8 mouse cellular contexts compared by ENCODE assay signal in the genomic region with DNA sequence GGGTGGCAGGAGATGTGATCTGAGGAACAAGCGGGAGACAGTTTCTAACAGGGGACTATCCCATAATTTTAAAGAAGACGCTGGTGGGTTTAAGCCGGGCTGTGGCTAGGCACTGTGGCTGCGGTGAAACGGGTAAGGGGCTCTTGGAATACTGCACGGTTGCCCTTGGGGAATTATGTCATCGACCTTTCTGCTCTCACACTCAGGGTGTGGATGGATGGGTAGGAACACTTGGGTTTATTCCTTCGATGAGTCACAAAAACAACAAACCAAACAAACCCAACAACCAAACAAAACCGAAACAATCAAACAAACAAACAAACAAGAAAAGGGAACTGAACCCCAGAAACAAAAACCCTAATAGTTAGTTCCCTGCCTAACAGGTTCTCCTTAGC. TPM values are rescaled to one million over a fixed set of nuclear protein-coding genes. Genes with fewer than 3 reads are reported as not detected.
DNase-seq lines count a peak whose midpoint lies in the region; ATAC-seq and TF ChIP-seq lines count a peak whose summit lies in the region.

No protein-coding gene starts in this region.

- H3K79me2 ChIP-seq in macrophage (ENCODE audit: inconsistent target): no peaks in the 10 kb centered on the region; the same call in 1 of the 2 replicates

- H3K27ac ChIP-seq in heart, embryonic 12.5 days (ENCODE audit: poor library complexity, severe bottlenecking): no peak overlapping the region
- no peak overlapping the region for H3K27ac ChIP-seq in ES-Bruce4 (ENCODE audit: insufficient read depth, low read length)
- no peak overlapping the region for H3K27ac ChIP-seq in hindbrain, embryonic 10.5 days
- H3K27ac ChIP-seq in macrophage: no peak overlapping the region

- peak overlapping the region; percentile 90 for H3K4me2 ChIP-seq in heart, embryonic 12.5 days

- peaks cover 16% of the 10 kb centered on the region for H3K4me1 ChIP-seq in heart, embryonic 12.5 days (replicated peaks)
- H3K4me1 ChIP-seq in ES-Bruce4 (ENCODE audit: control insufficient read depth, insufficient read depth, low read length): no peaks in the 10 kb centered on the region
- H3K4me1 ChIP-seq in hindbrain, embryonic 10.5 days (replicated peaks): peaks cover 27% of the 10 kb centered on the region

- no peak overlapping the region for H3K9ac ChIP-seq in heart, embryonic 12.5 days
- peak overlapping the region; percentile 74 for H3K9ac ChIP-seq in ES-Bruce4 (ENCODE audit: low read depth, poor library complexity, severe bottlenecking)

- no peak for ATAC-seq in heart, embryonic 12.5 days (ENCODE audit: insufficient number of reproducible peaks, low FRiP score)
- ATAC-seq in erythroid progenitor cell, adult 5-6 weeks (replicated peaks; ENCODE audit: low FRiP score, poor library complexity, severe bottlenecking): no peak

- no peak for TF ChIP-seq EP300 in ES-Bruce4 (IDR thresholded peaks at IDR 0.05; ENCODE audit: insufficient read depth, low read depth, low read length)

- H3K36me3 ChIP-seq in heart, embryonic 12.5 days: peaks cover 6% of the 10 kb centered on the region
- H3K36me3 ChIP-seq in ES-Bruce4 (ENCODE audit: control insufficient read depth, insufficient read depth, low read length, poor library complexity, severe bottlenecking) (no peaks in the 10 kb centered on the region), macrophage (ENCODE audit: inconsistent target) (0 out of 2 replicates have a peak, but pooled peaks cover 3% of the 10 kb centered on the region)
- H3K36me3 ChIP-seq in hindbrain, embryonic 10.5 days: no peaks in the 10 kb centered on the region

- H3K9me3 ChIP-seq in heart, embryonic 12.5 days (replicated peaks): no peaks in the 10 kb centered on the region
- no peaks in the 10 kb centered on the region for H3K9me3 ChIP-seq in ES-Bruce4 (replicated peaks; ENCODE audit: control insufficient read depth, insufficient read depth, low read length, poor library complexity, severe bottlenecking)
- H3K9me3 ChIP-seq in hindbrain, embryonic 10.5 days: peaks cover under 1% of the 10 kb centered on the region; the same call in 1 of the 2 replicates

- no peak for TF ChIP-seq POLR2A in ES-Bruce4 (IDR thresholded peaks at IDR 0.05; ENCODE audit: insufficient read depth, low read length)

- WGBS in heart, embryonic 12.5 days: 15% methylated on average over 9 of the region's 9 CpGs
- WGBS in hindbrain, embryonic 10.5 days: 15% methylated on average over 9 of the region's 9 CpGs
- 32% methylated on average over 9 of the region's 9 CpGs for WGBS in macrophage (ENCODE audit: missing documents)

- no peak for DNase-seq in heart, postnatal 25 days (ENCODE audit: low spot score)
- no peak for DNase-seq in hindbrain, embryonic 10.5 days (ENCODE audit: low spot score)
- DNase-seq in thymus, postnatal 36 days: no peak
- DNase-seq in layer of hippocampus, adult 9-10 months (ENCODE audit: low spot score): no peak

- intact Hi-C loops in heart, postnatal 25 days (cut with DNase I): loop anchor here (2.0 kb wide), 1 partner anchor 61 kb away; no protein-coding TSS in a partner anchor

- no peak for TF ChIP-seq CTCF in ES-Bruce4 (IDR thresholded peaks at IDR 0.05; ENCODE audit: low read depth, low read length)

- peaks cover 4% of the 10 kb centered on the region; the same call in 1 of the 2 replicates for H3K27me3 ChIP-seq in heart, embryonic 12.5 days (replicated peaks)
- no peaks in the 10 kb centered on the region for H3K27me3 ChIP-seq in ES-Bruce4 (ENCODE audit: control insufficient read depth, insufficient read depth, low read length, poor library complexity, severe bottlenecking)
- H3K27me3 ChIP-seq in hindbrain, embryonic 10.5 days (ENCODE audit: insufficient read depth, poor library complexity, severe bottlenecking): no peaks in the 10 kb centered on the region

- peak overlapping the region; percentile 74 for H3K4me3 ChIP-seq in heart, embryonic 12.5 days
- peak overlapping the region; percentile 96 for H3K4me3 ChIP-seq in ES-Bruce4 (ENCODE audit: low read depth, low read length)
- peak overlapping the region; percentile 85 for H3K4me3 ChIP-seq in hindbrain, embryonic 10.5 days
- H3K4me3 ChIP-seq in macrophage (ENCODE audit: inconsistent target): peak overlapping the region; percentile 79; the same call in 1 of the 2 replicates

RNA-seq across cellular contexts. Expression of gene Nipal3, which starts 0.6 kb away (rescaled TPM):
- polyA plus RNA-seq in heart, embryonic 12.5 days (2016; fragmentation: Nextera tagmentation; extraction: Ambion mirVana): 4.0 and 4.2 TPM in 2 replicates
- 10 to 100 TPM; 36.4 to 44.5 TPM for total RNA-seq in heart, postnatal 25 days (2021)
- polyA plus RNA-seq in ES-Bruce4 (2011; ENCODE audit: insufficient read depth, insufficient read length, low read depth, missing spikeins) (12.7 and 17.5 TPM in 2 replicates), macrophage (2018) (10.9 to 33.9 TPM (median 26.1 TPM) in 3 replicates)
- 1.8 and 2.5 TPM in 2 replicates for polyA plus RNA-seq in hindbrain, embryonic 10.5 days (2016; fragmentation: Nextera tagmentation; extraction: Ambion mirVana)
- total RNA-seq in macrophage (2018; cell fraction: chromatin; rRNA removed): 10 to 100 TPM in 18 of 26 experiments, 1 to 10 TPM in 8; 1.6 to 50.0 (median 19.8) TPM
- 10 to 100 TPM; 15.3 to 55.2 (median 27.9) TPM for total RNA-seq in macrophage (2018; cell fraction: cytosol; rRNA removed)
- total RNA-seq in macrophage (2018; cell fraction: nucleus; rRNA removed): 10 to 100 TPM in 25 of 26 experiments, 1 to 10 TPM in 1; 5.2 to 72.9 (median 33.9) TPM
- 7.1 and 7.9 TPM in 2 replicates for total RNA-seq in erythroid progenitor cell, adult 5-6 weeks (2015; ENCODE audit: low replicate concordance)
- 8.5 and 17.2 TPM in 2 replicates for total RNA-seq in erythroid progenitor cell, adult 5-6 weeks (2017; ENCODE audit: low replicate concordance)

RNA-seq across cellular contexts. Expression of gene Stpg1, which starts 0.8 kb away (rescaled TPM):
- polyA plus RNA-seq in heart, embryonic 12.5 days (2016; fragmentation: Nextera tagmentation; extraction: Ambion mirVana): 0.31 and 0.47 TPM in 2 replicates
- total RNA-seq in heart, postnatal 25 days (2021): not detected
- polyA plus RNA-seq in ES-Bruce4 (2011; ENCODE audit: insufficient read depth, insufficient read length, low read depth, missing spikeins): 0.79 and 1.8 TPM in 2 replicates
- 0.66 and 1.2 TPM in 2 replicates for polyA plus RNA-seq in hindbrain, embryonic 10.5 days (2016; fragmentation: Nextera tagmentation; extraction: Ambion mirVana)
- total RNA-seq in macrophage (2018; cell fraction: chromatin; rRNA removed): 1 to 10 TPM in 2 of 26 experiments, under 1 TPM in 7, not detected in 17; 0.30 to 1.3 (median 0.70) TPM
- under 1 TPM; 0.15 to 0.62 (median 0.30) TPM for total RNA-seq in macrophage (2018; cell fraction: cytosol; rRNA removed)
- total RNA-seq in macrophage (2018; cell fraction: nucleus; rRNA removed): 1 to 10 TPM in 3 of 26 experiments, under 1 TPM in 11, not detected in 12; 0.22 to 2.9 (median 0.56) TPM
- 0.40 to 0.56 TPM in 2 of 3 replicates, not detected in the other for polyA plus RNA-seq in macrophage (2018)
- total RNA-seq in erythroid progenitor cell, adult 5-6 weeks (2015; ENCODE audit: low replicate concordance): not detected in 2 replicates
- total RNA-seq in erythroid progenitor cell, adult 5-6 weeks (2017; ENCODE audit: low replicate concordance): not detected in 2 replicates
